Mouse (Mus musculus): ENCODE data around the gene Arid3a. TPM values are rescaled to one million over a fixed set of nuclear protein-coding genes. Genes with fewer than 3 reads are reported as not detected.

Gene Arid3a
- polyA plus RNA-seq, 1 experiment = 7.0 TPM

DNA sequence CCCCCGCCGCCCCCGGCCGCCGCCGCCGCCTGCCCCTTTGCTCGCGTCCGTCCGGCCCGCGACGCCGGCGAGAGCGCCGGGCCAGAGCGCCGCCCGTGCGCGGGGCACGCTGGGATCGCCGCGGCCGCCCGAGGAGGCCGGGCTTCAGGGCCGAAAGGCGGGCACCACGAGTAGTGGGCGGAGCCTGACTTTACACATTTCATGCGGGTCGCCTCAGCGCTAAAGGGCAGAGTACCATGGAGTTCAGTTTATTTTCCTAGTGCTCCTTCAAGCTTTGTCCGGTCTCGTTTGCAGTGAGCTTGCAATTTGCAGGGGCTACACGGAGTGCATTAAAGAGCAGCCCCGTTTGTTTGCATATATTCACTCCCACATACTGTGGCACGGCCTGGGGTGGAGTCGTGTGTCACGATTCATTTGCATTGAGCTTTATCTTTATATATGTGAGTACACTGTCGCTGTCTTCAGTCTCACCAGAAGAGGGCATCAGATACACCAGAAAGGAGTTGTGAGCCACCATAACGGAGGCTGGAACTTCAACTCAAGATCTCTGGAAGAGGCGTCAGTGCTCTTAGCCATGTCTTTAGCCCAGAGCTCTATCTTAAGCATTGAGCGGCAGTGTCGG lies 57.5 kb downstream of the Arid3a start, which contains the start of gene Tmem259:
Tmem259 (minus strand) TSS at position 136 of the 622 bp plus-strand sequence.
- DNase-seq (ENCODE audit: low read depth) = peak; percentile 95
- TF ChIP-seq POLR2A (IDR thresholded peaks at IDR 0.05; ENCODE audit: borderline replicate concordance, extremely low read depth, insufficient read depth, insufficient read length, poor library complexity, severe bottlenecking) (0 out of 2 replicates have a peak, but pooled peaks have one; percentile 17), CTCF (IDR thresholded peaks at IDR 0.05; ENCODE audit: borderline replicate concordance, extremely low read depth, insufficient read depth, insufficient read length) (peak; percentile 51; the same call in 1 of the 2 replicates)

- no peak for TF ChIP-seq POLR2A (IDR thresholded peaks at IDR 0.05; ENCODE audit: borderline replicate concordance, extremely low read depth, insufficient read depth, insufficient read length, poor library complexity, severe bottlenecking)
- TF ChIP-seq CTCF (IDR thresholded peaks at IDR 0.05; ENCODE audit: borderline replicate concordance, extremely low read depth, insufficient read depth, insufficient read length) = no peak
- DNase-seq (ENCODE audit: low read depth) = peak; percentile 100
Measured at GRCm38 (mm10) chr10:79984871-79985270, 58.0 kb downstream of the Arid3a start.

- peak; percentile 76 for DNase-seq (ENCODE audit: low read depth)
- TF ChIP-seq CTCF (IDR thresholded peaks at IDR 0.05; ENCODE audit: borderline replicate concordance, extremely low read depth, insufficient read depth, insufficient read length) (no peak), POLR2A (IDR thresholded peaks at IDR 0.05; ENCODE audit: borderline replicate concordance, extremely low read depth, insufficient read depth, insufficient read length, poor library complexity, severe bottlenecking) (no peak)
Measured at GRCm38 (mm10) chr10:79985334-79986231, 58.7 kb downstream of the Arid3a start.

DNA sequence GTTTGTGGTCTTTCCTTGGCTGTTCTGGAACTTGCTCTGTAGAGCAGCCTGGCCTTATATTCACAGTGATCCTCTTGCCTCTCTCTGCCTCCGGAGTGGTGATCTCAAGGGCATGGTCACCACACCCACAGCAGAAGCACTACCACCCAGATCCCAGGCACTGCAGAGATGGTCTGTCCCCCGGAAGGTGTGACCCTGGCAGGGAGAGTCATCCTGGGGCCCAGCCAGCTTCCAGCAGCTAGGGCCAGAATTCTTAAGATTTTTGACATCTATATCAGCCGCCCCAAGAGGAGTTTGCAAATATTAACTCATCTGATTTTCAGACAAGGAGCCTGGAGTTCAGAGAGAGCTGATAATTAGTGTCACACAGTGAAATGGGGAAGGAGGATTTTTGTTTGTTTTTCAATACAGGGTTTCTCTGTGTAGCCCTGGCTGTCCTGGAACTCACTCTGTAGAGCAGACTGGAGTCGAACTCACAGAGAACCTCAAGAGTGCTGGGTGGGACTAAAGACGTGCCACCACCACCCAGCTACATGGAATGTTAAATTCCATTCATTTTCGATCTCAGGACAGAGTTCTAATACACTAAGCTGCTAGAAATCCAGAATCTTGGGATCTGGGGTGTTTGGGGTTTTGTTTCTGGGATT lies 59.5 kb downstream of the Arid3a start:
- no peak for DNase-seq (ENCODE audit: low read depth)
- no peak for TF ChIP-seq POLR2A (IDR thresholded peaks at IDR 0.05; ENCODE audit: borderline replicate concordance, extremely low read depth, insufficient read depth, insufficient read length, poor library complexity, severe bottlenecking)
- no peak for TF ChIP-seq CTCF (IDR thresholded peaks at IDR 0.05; ENCODE audit: borderline replicate concordance, extremely low read depth, insufficient read depth, insufficient read length)

GRCm38 (mm10) chr10:79986963-79987362 lies 60.1 kb downstream of the Arid3a start:
- TF ChIP-seq CTCF (IDR thresholded peaks at IDR 0.05; ENCODE audit: borderline replicate concordance, extremely low read depth, insufficient read depth, insufficient read length) = peak; percentile 78
- no peak for TF ChIP-seq POLR2A (IDR thresholded peaks at IDR 0.05; ENCODE audit: borderline replicate concordance, extremely low read depth, insufficient read depth, insufficient read length, poor library complexity, severe bottlenecking)
- peak; percentile 80 for DNase-seq (ENCODE audit: low read depth)

GRCm38 (mm10) chr10:79987771-79988505 lies 61.1 kb downstream of the Arid3a start:
- TF ChIP-seq POLR2A (IDR thresholded peaks at IDR 0.05; ENCODE audit: borderline replicate concordance, extremely low read depth, insufficient read depth, insufficient read length, poor library complexity, severe bottlenecking) (no peak), CTCF (IDR thresholded peaks at IDR 0.05; ENCODE audit: borderline replicate concordance, extremely low read depth, insufficient read depth, insufficient read length) (no peak)
- DNase-seq (ENCODE audit: low read depth) = no peak

GRCm38 (mm10) chr10:79988506-79989271 lies 61.8 kb downstream of the Arid3a start, which contains the start of gene Cnn2:
Gene Cnn2 (plus strand): TSS chr10:79988584.
- TF ChIP-seq POLR2A (IDR thresholded peaks at IDR 0.05; ENCODE audit: borderline replicate concordance, extremely low read depth, insufficient read depth, insufficient read length, poor library complexity, severe bottlenecking) (no peak), CTCF (IDR thresholded peaks at IDR 0.05; ENCODE audit: borderline replicate concordance, extremely low read depth, insufficient read depth, insufficient read length) (no peak)
- peak; percentile 24 for DNase-seq (ENCODE audit: low read depth)

DNA sequence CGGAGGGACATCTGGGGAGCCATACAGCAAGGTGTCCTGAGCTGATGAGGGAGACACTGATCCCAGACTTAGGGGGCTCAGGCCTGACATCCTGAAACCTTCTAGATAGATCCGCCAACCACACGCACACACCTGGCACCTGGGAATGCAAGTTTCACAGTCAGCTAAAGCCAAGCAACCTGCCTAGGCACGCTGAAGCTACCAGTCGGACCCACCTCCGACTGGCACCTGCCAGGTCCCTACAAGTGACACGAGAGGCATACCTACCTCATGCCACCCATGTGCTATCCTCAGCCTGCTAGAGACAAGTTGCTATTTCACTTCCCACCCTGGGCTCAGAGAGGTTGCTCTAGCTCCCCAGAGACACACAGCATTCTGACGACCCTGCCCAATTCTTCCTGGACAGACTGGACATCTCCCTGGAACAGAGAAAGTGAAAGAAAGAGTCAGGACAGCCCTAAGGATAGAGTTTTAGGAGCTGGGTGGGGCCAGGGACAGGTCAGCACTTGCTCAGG lies 62.5 kb downstream of the Arid3a start:
- TF ChIP-seq POLR2A (IDR thresholded peaks at IDR 0.05; ENCODE audit: borderline replicate concordance, extremely low read depth, insufficient read depth, insufficient read length, poor library complexity, severe bottlenecking) = no peak
- no peak for TF ChIP-seq CTCF (IDR thresholded peaks at IDR 0.05; ENCODE audit: borderline replicate concordance, extremely low read depth, insufficient read depth, insufficient read length)
- DNase-seq (ENCODE audit: low read depth) = no peak

- no peak for TF ChIP-seq CTCF (IDR thresholded peaks at IDR 0.05; ENCODE audit: borderline replicate concordance, extremely low read depth, insufficient read depth, insufficient read length)
- TF ChIP-seq POLR2A (IDR thresholded peaks at IDR 0.05; ENCODE audit: borderline replicate concordance, extremely low read depth, insufficient read depth, insufficient read length, poor library complexity, severe bottlenecking) = no peak
- no peak for DNase-seq (ENCODE audit: low read depth)
Measured at GRCm38 (mm10) chr10:79989870-79990269, 63.0 kb downstream of the Arid3a start.

DNA sequence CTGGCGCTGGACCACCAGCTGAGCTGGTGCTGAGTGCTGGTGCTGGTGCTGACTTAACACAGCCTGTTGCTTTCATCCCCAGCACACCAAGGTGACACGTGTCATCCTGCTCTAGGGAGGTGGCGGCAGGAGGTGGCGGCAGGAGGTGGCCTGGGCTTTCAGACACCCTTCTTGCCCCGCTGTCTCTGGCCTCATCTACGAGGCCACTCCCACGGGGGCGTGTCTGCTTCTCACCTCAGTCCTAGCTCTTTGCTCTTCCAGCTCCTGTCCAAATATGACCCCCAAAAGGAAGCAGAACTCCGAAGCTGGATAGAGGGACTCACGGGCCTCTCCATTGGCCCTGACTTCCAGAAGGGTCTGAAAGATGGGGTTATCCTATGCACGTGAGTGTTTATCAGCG lies 64.3 kb downstream of the Arid3a start:
- DNase-seq (ENCODE audit: low read depth) = no peak
- TF ChIP-seq POLR2A (IDR thresholded peaks at IDR 0.05; ENCODE audit: borderline replicate concordance, extremely low read depth, insufficient read depth, insufficient read length, poor library complexity, severe bottlenecking) = no peak
- no peak for TF ChIP-seq CTCF (IDR thresholded peaks at IDR 0.05; ENCODE audit: borderline replicate concordance, extremely low read depth, insufficient read depth, insufficient read length)
